Mouse (Mus musculus): ENCODE data around the gene Ddb2. TPM values are rescaled to one million over a fixed set of nuclear protein-coding genes. Genes with fewer than 3 reads are reported as not detected.

Gene Ddb2
- 1 to 10 TPM; 8.1 to 9.2 TPM for total RNA-seq (2023)

GRCm38 (mm10) chr2:91236601-91237510 lies at the start of gene Ddb2:
Gene Ddb2 (minus strand): TSS chr2:91236982.

GRCm38 (mm10) chr2:91264711-91265681 lies 28.2 kb upstream of the Ddb2 start, which contains the start of gene Arfgap2:
Gene Arfgap2 (plus strand): TSS chr2:91264974.

GRCm38 (mm10) chr2:91255661-91256150 lies 18.9 kb upstream of the Ddb2 start, which contains the start of gene Pacsin3:
Gene Pacsin3 (plus strand): TSS chr2:91255954.

GRCm38 (mm10) chr2:91202222-91202971 lies 34.4 kb downstream of the Ddb2 start, which contains the start of the genes Nr1h3 and Acp2:
Gene Nr1h3 (minus strand): TSS chr2:91202834.
Gene Acp2 (plus strand): TSS chr2:91202885.

GRCm38 (mm10) chr2:91183711-91184405 lies 52.9 kb downstream of the Ddb2 start, which contains the start of gene Madd:
Gene Madd (minus strand): TSS chr2:91183837.

Other genes starting within 250 kb of the Ddb2 start
- under 1 TPM in 1 of 2 experiments, not detected in 1; 0.60 TPM for gene Rapsn, start 201.4 kb downstream of the Ddb2 start, total RNA-seq (2023)
- gene Psmc3, start 183.0 kb downstream of the Ddb2 start, total RNA-seq (2023): 100 to 1,000 TPM; 113 TPM
- gene Slc39a13, start 166.6 kb downstream of the Ddb2 start, total RNA-seq (2023): 10 to 100 TPM; 14.1 to 14.2 TPM
- gene Spi1, start 154.6 kb downstream of the Ddb2 start, total RNA-seq (2023): 100 to 1,000 TPM; 498 to 504 TPM
- 1 to 10 TPM; 1.2 to 1.6 TPM for gene Mybpc3, start 118.8 kb downstream of the Ddb2 start, total RNA-seq (2023)
- gene Madd, start 53.1 kb downstream of the Ddb2 start, total RNA-seq (2023): 10 to 100 TPM; 62.1 to 63.9 TPM
- gene Nr1h3, start 34.1 kb downstream of the Ddb2 start, total RNA-seq (2023): 1 to 10 TPM in 1 of 2 experiments, under 1 TPM in 1; 0.56 to 1.7 TPM
- gene Acp2, start 34.1 kb downstream of the Ddb2 start, total RNA-seq (2023): 10 to 100 TPM in 1 of 2 experiments, 1 to 10 TPM in 1; 9.8 to 11.1 TPM
- gene Pacsin3, start 19.0 kb upstream of the Ddb2 start, total RNA-seq (2023): not detected
- 10 to 100 TPM; 82.1 to 94.3 TPM for gene Arfgap2, start 28.0 kb upstream of the Ddb2 start, total RNA-seq (2023)
- 1 to 10 TPM; 2.4 to 2.8 TPM for gene 1110051M20Rik, start 207.7 kb upstream of the Ddb2 start, total RNA-seq (2023)
- gene Lrp4, start 220.5 kb upstream of the Ddb2 start, total RNA-seq (2023): 1 to 10 TPM; 5.3 to 6.5 TPM

Data from neutrophil, adult 59 days (primary cell).